Mouse (Mus musculus) limb, embryonic 13.5 days (tissue): ENCODE data around the gene Tex33. TPM values are rescaled to one million over a fixed set of nuclear protein-coding genes. Genes with fewer than 3 reads are reported as not detected.
"Not testable (repeated sequence)": the region's sequence is repeated elsewhere in the genome, so short reads cannot be mapped to it uniquely, and the experiment has no call there.

ENCODE experiments used
- ATAC-seq: fragments of 200-750 bp; cut with Nextera tagmentation; 2 replicates; pipeline ENCODE4 v1.8.0; 2017; ENCODE audit warnings: low read depth, moderate number of reproducible peaks, moderate TSS enrichment; ENCODE audit not compliant: low FRiP score
- H3K27ac ChIP-seq: fragments of 300-500 bp; sonication (generic); 2 replicates; pipeline ENCODE4 v1.5.1; 2015; ENCODE audit warnings: inconsistent platforms, mild to moderate bottlenecking, moderate library complexity
- H3K27me3 ChIP-seq: fragments of 300-500 bp; sonication (generic); 2 replicates; pipeline ENCODE4 v1.6.1; 2015; ENCODE audit warnings: mild to moderate bottlenecking, inconsistent platforms
- H3K36me3 ChIP-seq: fragments of 300-500 bp; sonication (generic); 2 replicates; pipeline ENCODE4 v1.6.1; 2015; ENCODE audit warnings: inconsistent platforms, mild to moderate bottlenecking, moderate library complexity
- H3K4me1 ChIP-seq: fragments of 300-500 bp; sonication (generic); 2 replicates; pipeline ENCODE4 v1.6.1; 2015; ENCODE audit warnings: inconsistent platforms
- H3K4me2 ChIP-seq: fragments of 300-500 bp; sonication (generic); replicated peaks from 2 replicates; pipeline ENCODE4 v1.6.1; 2015; ENCODE audit warnings: inconsistent platforms, mild to moderate bottlenecking, moderate library complexity
- H3K4me3 ChIP-seq: fragments of 300-500 bp; sonication (generic); 2 replicates; pipeline ENCODE4 v1.5.1; 2015; ENCODE audit warnings: moderate library complexity, mild to moderate bottlenecking, inconsistent platforms
- H3K9ac ChIP-seq: fragments of 300-500 bp; sonication (generic); 2 replicates; pipeline ENCODE4 v1.6.1; 2015; ENCODE audit warnings: mild to moderate bottlenecking, inconsistent platforms
- H3K9me3 ChIP-seq: fragments of 300-500 bp; sonication (generic); 2 replicates; pipeline ENCODE4 v1.6.1; 2016; ENCODE audit warnings: inconsistent platforms
- WGBS: fragments of 180-500 bp; shearing (Covaris S2); methylation state at CpG from one replicate; pipeline ENCODE4 v1.1.7; 2015; 5-methylcytosine and 5-hydroxymethylcytosine counted together
- microRNA-seq: library from miRNA; unstranded; fragments of <30 nt; microRNA quantifications from one replicate; pipeline ENCODE4, GENCODE M21; 2016
- polyA plus RNA-seq: library from polyadenylated mRNA; unstranded; fragments of >200 nt; fragmentation: Nextera tagmentation; extraction: Ambion mirVana; gene quantifications from 2 replicates; pipeline ENCODE4 v1.2.1, GENCODE M21; 2015

The Tex33 gene
- polyA plus RNA-seq, 1 experiment from 2014 or later = not detected

DNA sequence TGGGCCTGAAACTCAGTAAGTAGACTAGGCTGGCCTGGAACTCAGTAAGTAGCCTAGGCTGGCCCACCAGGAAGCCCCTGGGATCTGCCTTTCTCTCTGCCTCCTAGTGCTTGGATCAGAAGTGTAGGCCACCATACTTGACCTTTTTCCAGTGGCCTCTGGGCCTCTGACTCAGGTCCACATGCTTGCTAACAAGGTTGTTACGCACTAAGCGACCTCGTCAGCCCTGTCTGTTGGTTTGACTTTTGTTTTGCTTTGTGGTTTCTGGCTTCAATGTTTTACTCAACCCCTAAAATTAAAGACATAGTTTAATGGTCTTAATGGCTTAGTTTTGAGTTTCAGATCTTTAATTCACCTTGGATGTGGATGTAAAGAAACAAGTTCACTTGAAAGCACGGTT is 65.0 kb downstream of the Tex33 start:
- Histone ChIP-seq H3K9ac (no peak overlapping the region), H3K27ac (no peak overlapping the region), H3K4me3 (no peak overlapping the region), H3K27me3 (no peaks in the 10 kb centered on the region), H3K4me2 (no peak overlapping the region), H3K9me3 (no peaks in the 10 kb centered on the region), H3K36me3 (no peaks in the 10 kb centered on the region), H3K4me1 (0 out of 2 replicates have a peak, but pooled peaks cover 4% of the 10 kb centered on the region)
- WGBS = 62% methylated on average over 4 of the region's 4 CpGs
- no peak for ATAC-seq

DNA sequence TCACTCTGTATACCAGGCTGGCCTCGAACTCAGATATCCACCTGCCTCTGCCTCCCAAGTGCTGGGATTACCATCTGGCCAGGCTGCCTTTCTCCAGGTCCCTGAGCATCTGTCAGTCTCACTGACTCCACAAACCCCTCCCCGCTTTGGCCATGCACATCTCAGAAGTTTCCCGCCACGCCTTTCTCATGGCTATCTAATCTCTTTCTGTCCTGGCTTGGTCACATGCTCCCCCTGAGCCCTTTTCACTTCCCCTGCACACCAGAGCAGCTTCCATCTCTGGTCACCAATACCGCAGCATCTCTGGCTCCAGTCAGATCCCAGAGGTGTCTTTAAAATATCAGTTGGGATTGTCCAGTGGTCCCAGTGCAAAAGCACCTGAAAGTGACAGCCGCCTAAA is 65.7 kb downstream of the Tex33 start:
- WGBS = 80% methylated on average over 6 of the region's 6 CpGs
- not testable (repeated sequence) for H3K9me3 ChIP-seq

DNA sequence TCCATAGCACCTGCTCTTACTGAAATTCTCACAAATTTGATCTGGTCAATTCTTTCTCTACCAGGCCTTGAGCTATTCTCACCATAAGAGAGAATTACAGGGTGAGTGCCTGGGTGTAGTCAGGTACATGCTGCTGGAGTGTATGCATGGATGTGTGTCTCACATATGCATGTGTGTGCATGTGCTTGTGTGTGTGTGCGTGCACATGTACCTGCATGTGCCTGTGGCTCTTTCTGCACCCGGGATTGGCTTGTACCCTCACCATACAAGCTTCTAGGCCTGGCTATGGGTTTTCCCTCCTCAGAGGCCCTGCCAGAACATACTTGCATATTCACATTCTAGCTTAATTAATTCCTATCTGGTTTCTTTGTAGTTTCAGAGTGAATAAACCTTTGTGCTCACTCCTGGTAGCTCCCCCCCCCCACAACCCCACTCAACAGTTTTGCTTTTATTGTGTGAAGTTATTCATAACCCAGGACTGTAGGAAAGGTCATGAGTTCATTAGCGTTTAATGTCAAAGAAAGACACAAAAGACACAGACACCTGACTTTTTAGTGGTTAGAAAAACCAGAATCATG is 67.1 kb downstream of the Tex33 start:
- 77% methylated on average over 3 of the region's 3 CpGs for WGBS
- H3K4me2 ChIP-seq = no peak overlapping the region
- no peak for ATAC-seq
- H3K27ac ChIP-seq = no peak overlapping the region
- no peaks in the 10 kb centered on the region for H3K9me3 ChIP-seq
- no peak overlapping the region for H3K4me3 ChIP-seq
- no peaks in the 10 kb centered on the region for H3K36me3 ChIP-seq
- H3K4me1 ChIP-seq = 0 out of 2 replicates have a peak, but pooled peaks cover 4% of the 10 kb centered on the region
- H3K9ac ChIP-seq = no peak overlapping the region
- H3K27me3 ChIP-seq = no peaks in the 10 kb centered on the region

More for the DNA sequence above, 65.7 kb downstream of the Tex33 start:
- H3K4me2 ChIP-seq, H3K4me1 ChIP-seq, H3K9ac ChIP-seq, H3K27me3 ChIP-seq, ATAC-seq, H3K4me3 ChIP-seq, H3K27ac ChIP-seq, H3K36me3 ChIP-seq: not testable (repeated sequence)

Small RNAs within 50 kb of the gene (microRNA-seq; reads per million reads assigned to microRNA genes)
- gene Mir7676-2 = not detected

Other genes starting within 250 kb of the Tex33 start
- gene Ift27, start 221.8 kb downstream of the Tex33 start, polyA plus RNA-seq = 91.1 and 98.3 TPM in 2 replicates
- gene Pvalb, start 189.5 kb downstream of the Tex33 start, polyA plus RNA-seq = 0.15 TPM in 1 of 2 replicates, not detected in the other
- 2.6 and 3.4 TPM in 2 replicates for gene Ncf4, start 151.1 kb downstream of the Tex33 start, polyA plus RNA-seq
- 0.39 and 0.50 TPM in 2 replicates for gene Csf2rb2, start 90.2 kb downstream of the Tex33 start, polyA plus RNA-seq
- gene Csf2rb, start 70.2 kb downstream of the Tex33 start, polyA plus RNA-seq = 1.2 and 1.6 TPM in 2 replicates
- 5.6 and 7.3 TPM in 2 replicates for gene Tst, start 10.0 kb upstream of the Tex33 start, polyA plus RNA-seq
- 1.6 TPM in 2 replicates for gene Mpst, start 10.5 kb upstream of the Tex33 start, polyA plus RNA-seq
- 45.0 and 48.3 TPM in 2 replicates for gene Kctd17, start 32.7 kb upstream of the Tex33 start, polyA plus RNA-seq
- gene Tmprss6, start 72.7 kb upstream of the Tex33 start, polyA plus RNA-seq = 0.13 and 0.81 TPM in 2 replicates
- 0.22 and 0.24 TPM in 2 replicates for gene Il2rb, start 99.4 kb upstream of the Tex33 start, polyA plus RNA-seq
- 32.2 and 34.6 TPM in 2 replicates for gene C1qtnf6, start 135.5 kb upstream of the Tex33 start, polyA plus RNA-seq
- not detected in 2 replicates for gene Sstr3, start 148.8 kb upstream of the Tex33 start, polyA plus RNA-seq
- gene Rac2, start 176.9 kb upstream of the Tex33 start, polyA plus RNA-seq = 11.3 and 12.5 TPM in 2 replicates
- 8.0 and 8.7 TPM in 2 replicates for gene Cyth4, start 201.1 kb upstream of the Tex33 start, polyA plus RNA-seq